Mouse (Mus musculus): ENCODE measurements around the gene Triobp. TPM values are rescaled to one million over a fixed set of nuclear protein-coding genes. Genes with fewer than 3 reads are reported as not detected.

The Triobp gene
- polyA plus RNA-seq (2016; fragmentation: Nextera tagmentation; extraction: Ambion mirVana), result 44.7 and 52.4 TPM in 2 replicates

DNA sequence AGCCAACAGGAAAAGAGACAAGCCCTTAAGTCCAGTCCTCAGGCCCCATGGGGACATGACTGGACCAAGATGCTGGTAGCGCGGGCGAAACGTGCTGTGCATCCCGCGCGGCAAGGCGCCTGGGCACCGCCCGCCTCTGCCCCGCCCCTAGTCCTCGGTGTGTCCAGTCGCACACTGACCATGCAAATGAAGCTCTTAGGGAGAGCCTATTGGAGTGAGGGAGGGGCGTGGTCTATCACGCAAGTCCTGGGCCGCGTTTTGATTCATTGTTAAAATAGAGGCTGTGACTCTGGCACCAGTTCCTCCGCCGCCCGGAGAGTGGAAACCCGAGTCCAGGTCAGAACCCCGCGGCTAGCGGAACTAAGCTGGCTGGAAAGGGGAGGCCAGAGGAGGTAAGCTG, at the start of gene Triobp:
Triobp (plus strand) TSS at position 68 of the 400 bp plus-strand sequence.
- H3K36me3 ChIP-seq, result peaks cover 19% of the 10 kb centered on the region
- under 1% methylated on average over 24 of the region's 24 CpGs for WGBS
- H3K9me3 ChIP-seq (replicated peaks), result no peaks in the 10 kb centered on the region
- peak within 1 kb of the TSS; percentile 69 for H3K4me2 ChIP-seq (replicated peaks)
- H3K27me3 ChIP-seq, result no peaks in the 10 kb centered on the region
- ATAC-seq (ENCODE audit: low FRiP score), result peak; percentile 97
- H3K27ac ChIP-seq, result peak within 1 kb of the TSS; percentile 77
- peak within 1 kb of the TSS; percentile 58 for H3K4me3 ChIP-seq
- peak within 1 kb of the TSS; percentile 78 for H3K9ac ChIP-seq
- H3K4me1 ChIP-seq, result peaks cover 28% of the 10 kb centered on the region

DNA sequence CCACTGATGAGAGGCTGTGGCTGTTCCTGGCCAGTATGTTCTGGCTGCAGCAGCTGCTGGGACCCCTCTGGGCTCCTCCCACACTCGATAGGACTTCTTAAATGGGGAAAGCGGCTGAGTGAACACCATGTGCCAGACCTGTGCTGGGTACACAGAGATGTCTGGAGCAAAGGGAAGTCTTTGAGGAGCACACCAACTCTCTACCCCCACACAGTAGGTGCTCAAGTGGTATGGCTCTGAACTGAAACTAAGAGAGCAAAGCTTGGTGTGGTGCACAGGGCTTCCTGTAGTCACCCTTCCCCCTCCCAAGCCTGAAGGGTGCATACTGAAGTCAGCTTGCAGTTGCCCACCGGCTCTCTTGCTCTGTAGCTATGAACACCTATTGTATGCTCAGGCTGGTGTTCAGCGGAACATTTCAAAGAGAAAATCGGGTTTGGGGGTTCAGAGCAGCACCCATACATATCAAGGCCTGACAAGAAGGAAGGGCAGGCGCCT, 49.0 kb upstream of the Triobp start:
- no peak for ATAC-seq (ENCODE audit: low FRiP score)
- 52% methylated on average over 6 of the region's 6 CpGs for WGBS
- H3K4me2 ChIP-seq (replicated peaks), result peak overlapping the region; percentile 91; the same call in 1 of the 2 replicates
- peaks cover 30% of the 10 kb centered on the region for H3K27me3 ChIP-seq
- H3K9ac ChIP-seq, result no peak overlapping the region
- no peak overlapping the region for H3K27ac ChIP-seq
- no peak overlapping the region for H3K4me3 ChIP-seq
- H3K9me3 ChIP-seq (replicated peaks), result no peaks in the 10 kb centered on the region
- H3K36me3 ChIP-seq, result peaks cover 5% of the 10 kb centered on the region
- H3K4me1 ChIP-seq, result peaks cover 28% of the 10 kb centered on the region

- Histone ChIP-seq H3K27me3 (peaks cover 30% of the 10 kb centered on the region), H3K9me3 (replicated peaks) (no peaks in the 10 kb centered on the region), H3K4me3 (peak within 1 kb of the TSS; percentile 52), H3K9ac (peak within 1 kb of the TSS; percentile 67), H3K36me3 (no peaks in the 10 kb centered on the region), H3K4me2 (replicated peaks) (peak within 1 kb of the TSS; percentile 91), H3K27ac (no peak within 1 kb of the TSS), H3K4me1 (peaks cover 20% of the 10 kb centered on the region)
- WGBS, result under 1% methylated on average over 19 of the region's 20 CpGs
- ATAC-seq (ENCODE audit: low FRiP score), result no peak
These were observed 48.1 kb upstream of the Triobp start, which contains the start of gene Gm49510 for GRCm38 (mm10) chr15:78899409-78899739. Gene Gm49510, plus strand, starts transcription at chr15:78899667.

DNA sequence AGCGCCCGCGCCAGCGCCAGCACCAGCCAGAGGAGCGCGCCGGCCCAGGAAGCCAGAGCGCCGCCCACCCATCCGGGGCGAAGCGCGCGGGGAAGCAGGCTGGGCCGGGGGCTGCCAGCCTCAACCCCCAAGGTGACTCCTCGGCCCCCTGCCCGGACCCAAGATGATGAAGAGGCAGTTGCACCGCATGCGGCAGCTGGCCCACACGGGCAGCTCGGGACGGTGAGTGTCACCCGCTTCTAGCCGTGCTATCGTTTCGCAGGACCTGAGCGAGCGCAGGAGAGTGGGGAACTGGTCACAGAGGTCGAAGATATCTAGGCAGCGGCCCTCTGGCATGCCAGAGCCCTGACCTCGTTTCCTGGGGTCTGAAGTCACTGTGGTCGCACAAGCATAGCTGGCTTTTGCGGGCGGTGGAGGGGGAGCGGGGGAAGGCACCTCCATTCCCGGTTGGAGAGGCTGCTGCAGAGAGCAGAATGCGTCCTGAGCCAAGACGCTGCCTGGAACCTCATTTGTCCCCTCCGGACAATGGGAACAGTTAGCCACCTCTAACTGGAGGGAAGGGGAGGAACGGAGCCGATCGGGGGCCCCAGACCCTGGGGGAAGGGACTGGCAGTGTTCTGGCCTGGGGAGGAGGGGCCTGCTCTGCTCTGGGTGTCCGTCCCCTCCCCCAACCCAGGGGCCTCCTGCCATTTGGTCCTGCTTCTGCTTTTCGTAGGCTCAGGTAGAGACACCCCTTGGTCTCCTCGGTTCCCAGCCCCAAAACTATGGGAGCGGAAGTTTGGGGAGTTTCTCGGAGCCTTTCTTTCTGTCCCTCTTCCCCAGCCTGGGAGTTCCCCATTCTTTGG, 47.6 kb upstream of the Triobp start, which contains the start of gene Sh3bp1:
Sh3bp1 (plus strand) TSS at position 29 of the 845 bp plus-strand sequence.
- no peaks in the 10 kb centered on the region for H3K9me3 ChIP-seq (replicated peaks)
- no peak within 1 kb of the TSS for H3K27ac ChIP-seq
- peaks cover 30% of the 10 kb centered on the region for H3K27me3 ChIP-seq
- no peaks in the 10 kb centered on the region for H3K36me3 ChIP-seq
- no peak for ATAC-seq (ENCODE audit: low FRiP score)
- WGBS, result 2% methylated on average over 47 of the region's 47 CpGs
- peak within 1 kb of the TSS; percentile 52 for H3K4me3 ChIP-seq
- H3K9ac ChIP-seq, result peak within 1 kb of the TSS; percentile 67
- H3K4me2 ChIP-seq (replicated peaks), result peak within 1 kb of the TSS; percentile 91
- H3K4me1 ChIP-seq, result peaks cover 20% of the 10 kb centered on the region

- Histone ChIP-seq H3K4me2 (replicated peaks) (peak overlapping the region; percentile 91), H3K4me3 (peak overlapping the region; percentile 52), H3K27me3 (peaks cover 30% of the 10 kb centered on the region), H3K9ac (peak overlapping the region; percentile 67), H3K27ac (no peak overlapping the region), H3K9me3 (replicated peaks) (no peaks in the 10 kb centered on the region), H3K4me1 (peaks cover 20% of the 10 kb centered on the region), H3K36me3 (no peaks in the 10 kb centered on the region)
- ATAC-seq (ENCODE audit: low FRiP score), result no peak
- 18% methylated on average over 18 of the region's 18 CpGs for WGBS
These were observed 46.7 kb upstream of the Triobp start for GRCm38 (mm10) chr15:78900585-78901421.

- Histone ChIP-seq H3K4me2 (replicated peaks) (peak overlapping the region; percentile 91), H3K9ac (0 out of 2 replicates have a peak overlapping the region, but pooled peaks have one; percentile 67), H3K4me3 (no peak overlapping the region), H3K9me3 (replicated peaks) (no peaks in the 10 kb centered on the region), H3K36me3 (no peaks in the 10 kb centered on the region), H3K27me3 (peaks cover 30% of the 10 kb centered on the region), H3K27ac (no peak overlapping the region), H3K4me1 (peaks cover 20% of the 10 kb centered on the region)
- 47% methylated on average over 8 of the region's 8 CpGs for WGBS
- no peak for ATAC-seq (ENCODE audit: low FRiP score)
These were observed 46.1 kb upstream of the Triobp start for GRCm38 (mm10) chr15:78901422-78901789.

GRCm38 (mm10) chr15:78903243-78903642, 44.3 kb upstream of the Triobp start:
- Histone ChIP-seq H3K4me1 (peaks cover 20% of the 10 kb centered on the region), H3K9ac (no peak overlapping the region), H3K27ac (no peak overlapping the region), H3K9me3 (replicated peaks) (no peaks in the 10 kb centered on the region), H3K4me3 (no peak overlapping the region), H3K27me3 (peaks cover 30% of the 10 kb centered on the region), H3K4me2 (replicated peaks) (no peak overlapping the region), H3K36me3 (no peaks in the 10 kb centered on the region)
- WGBS, result 11% methylated on average over 2 of the region's 2 CpGs
- ATAC-seq (ENCODE audit: low FRiP score), result no peak

DNA sequence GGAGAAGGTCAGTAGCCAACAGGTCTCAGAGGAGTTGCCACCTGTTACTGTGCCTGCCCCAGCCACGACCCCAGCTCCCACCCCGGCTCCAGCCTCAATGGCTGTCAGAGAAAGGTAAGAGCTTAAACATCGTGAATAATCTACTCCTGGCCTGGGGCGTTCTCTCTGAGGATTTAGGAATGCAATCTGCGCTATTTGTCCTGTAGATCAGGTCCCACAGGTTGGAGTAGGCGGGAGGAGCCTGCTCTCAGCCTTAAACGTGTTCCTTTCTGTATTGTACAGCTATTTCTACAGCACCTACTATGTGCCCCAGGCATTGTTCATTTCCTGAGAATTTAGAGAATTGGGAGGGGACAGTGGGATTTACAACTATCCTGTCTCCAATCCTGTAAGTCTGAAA, 39.1 kb upstream of the Triobp start:
- Histone ChIP-seq H3K27me3 (no peaks in the 10 kb centered on the region), H3K9ac (no peak overlapping the region), H3K4me3 (no peak overlapping the region), H3K9me3 (replicated peaks) (no peaks in the 10 kb centered on the region), H3K4me2 (replicated peaks) (no peak overlapping the region), H3K36me3 (no peaks in the 10 kb centered on the region), H3K4me1 (0 out of 2 replicates have a peak, but pooled peaks cover 4% of the 10 kb centered on the region), H3K27ac (no peak overlapping the region)
- no peak for ATAC-seq (ENCODE audit: low FRiP score)
- 79% methylated on average over 7 of the region's 7 CpGs for WGBS

DNA sequence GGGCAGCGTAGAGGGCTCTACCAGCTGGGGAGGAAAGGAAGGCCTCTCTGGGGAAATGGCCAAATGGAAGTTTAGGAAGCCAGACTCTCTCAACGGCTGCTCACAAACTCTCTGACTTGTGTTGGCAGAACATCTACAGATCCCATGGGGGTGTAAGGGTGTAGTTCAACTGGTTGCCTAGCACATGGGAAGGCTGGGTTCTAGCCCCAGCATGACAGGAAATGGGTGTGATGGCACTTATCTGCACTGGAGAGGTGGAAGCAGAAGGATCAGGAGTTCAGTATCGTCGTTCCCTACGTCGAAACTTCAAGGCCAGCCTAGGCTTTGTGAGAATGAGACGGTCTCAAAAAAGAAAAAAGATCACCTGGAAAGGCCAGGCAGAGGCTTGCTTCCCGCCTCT, 38.5 kb upstream of the Triobp start:
- H3K4me1 ChIP-seq, result 0 out of 2 replicates have a peak, but pooled peaks cover 6% of the 10 kb centered on the region
- H3K27me3 ChIP-seq, result no peaks in the 10 kb centered on the region
- H3K36me3 ChIP-seq, result no peaks in the 10 kb centered on the region
- no peaks in the 10 kb centered on the region for H3K9me3 ChIP-seq (replicated peaks)
- WGBS, result 89% methylated on average over 8 of the region's 8 CpGs
- no peak overlapping the region for H3K27ac ChIP-seq
- no peak overlapping the region for H3K4me3 ChIP-seq
- H3K9ac ChIP-seq, result no peak overlapping the region
- no peak overlapping the region for H3K4me2 ChIP-seq (replicated peaks)
- no peak for ATAC-seq (ENCODE audit: low FRiP score)

- Histone ChIP-seq H3K9me3 (replicated peaks) (no peaks in the 10 kb centered on the region), H3K4me3 (no peak overlapping the region), H3K4me2 (replicated peaks) (no peak overlapping the region), H3K4me1 (peaks cover 35% of the 10 kb centered on the region), H3K9ac (no peak overlapping the region), H3K27ac (no peak overlapping the region), H3K27me3 (no peaks in the 10 kb centered on the region), H3K36me3 (no peaks in the 10 kb centered on the region)
- no peak for ATAC-seq (ENCODE audit: low FRiP score)
- WGBS, result 40% methylated on average over 9 of the region's 9 CpGs
These were observed 35.5 kb upstream of the Triobp start for GRCm38 (mm10) chr15:78912040-78912439.

DNA sequence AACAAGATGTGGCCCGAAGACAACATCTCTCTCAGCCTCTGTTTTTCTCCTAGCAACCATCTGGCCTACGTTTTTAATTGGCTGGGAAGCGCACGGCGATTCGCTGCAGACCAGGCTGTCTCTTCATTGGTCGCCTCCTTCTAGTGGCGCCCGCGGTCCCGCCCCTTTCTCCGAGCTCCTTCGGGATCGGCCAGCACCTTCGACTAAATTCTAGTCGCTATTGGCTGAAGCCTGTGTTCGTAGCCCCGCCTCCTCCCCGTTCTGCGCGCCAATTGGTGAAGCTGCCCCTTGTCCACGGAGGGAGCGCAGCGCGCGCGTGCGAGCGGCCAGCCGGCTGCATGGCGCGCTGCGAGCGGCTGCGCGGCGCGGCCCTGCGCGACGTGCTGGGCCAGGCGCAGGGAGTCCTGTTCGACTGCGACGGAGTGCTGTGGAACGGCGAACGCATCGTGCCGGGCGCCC, 33.9 kb upstream of the Triobp start, which contains the start of gene Pdxp:
Pdxp (plus strand) TSS at position 288 of the 459 bp plus-strand sequence.
- peak; percentile 94 for ATAC-seq (ENCODE audit: low FRiP score)
- H3K4me3 ChIP-seq, result peak within 1 kb of the TSS; percentile 72
- under 1% methylated on average over 51 of the region's 51 CpGs for WGBS

More for the DNA sequence above, 33.9 kb upstream of the Triobp start, which contains the start of gene Pdxp:
- peak within 1 kb of the TSS; percentile 85 for H3K9ac ChIP-seq
- H3K9me3 ChIP-seq (replicated peaks), result no peaks in the 10 kb centered on the region
- peaks cover 35% of the 10 kb centered on the region for H3K4me1 ChIP-seq
- no peaks in the 10 kb centered on the region for H3K27me3 ChIP-seq
- H3K36me3 ChIP-seq, result peaks cover 11% of the 10 kb centered on the region; the same call in 1 of the 2 replicates
- H3K27ac ChIP-seq, result peak within 1 kb of the TSS; percentile 96
- peak within 1 kb of the TSS; percentile 96 for H3K4me2 ChIP-seq (replicated peaks)
